Mouse (Mus musculus): ENCODE data around the gene Shoc2.

DNA sequence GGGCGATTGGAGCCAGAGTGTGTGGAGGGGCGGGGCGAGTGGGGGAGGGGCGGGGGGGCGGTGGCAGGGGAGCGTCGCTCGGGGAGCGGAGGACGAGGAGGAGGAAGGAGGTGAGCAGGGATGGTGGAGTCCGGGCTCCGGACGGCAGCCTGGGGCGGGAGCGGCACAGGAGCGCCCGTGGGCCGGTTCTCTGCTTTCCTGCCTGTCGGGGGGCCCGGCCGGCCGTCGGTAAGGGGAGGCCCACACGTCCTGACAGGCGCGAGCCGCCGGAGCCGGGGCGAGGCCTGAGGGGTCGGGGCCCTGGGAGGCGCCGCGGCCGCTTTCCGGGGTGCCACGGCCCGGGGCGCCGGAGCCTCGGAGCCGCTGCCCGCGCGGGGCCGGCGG is 672 bp downstream of the Shoc2 start:
- TF ChIP-seq CTCF (IDR thresholded peaks at IDR 0.05; ENCODE audit: extremely low read depth, insufficient read depth, low read length) (no peak), POLR2A (IDR thresholded peaks at IDR 0.05; ENCODE audit: extremely low read depth, insufficient read depth, low read length) (peak; percentile 53; the same call in 1 of the 2 replicates)

Measured in cortical plate, adult 2 months (tissue).